Mouse (Mus musculus) testis, postnatal 10 days (tissue): ENCODE measurements around the gene Map3k14.
"Not testable (repeated sequence)": the region's sequence is repeated elsewhere in the genome, so short reads cannot be mapped to it uniquely, and the experiment has no call there.

Experiments used
- DNase-seq: peaks from one replicate; pipeline ENCODE4 v3.0.0; 2021; ENCODE audit warnings: low spot score

Map3k14 gene

DNA sequence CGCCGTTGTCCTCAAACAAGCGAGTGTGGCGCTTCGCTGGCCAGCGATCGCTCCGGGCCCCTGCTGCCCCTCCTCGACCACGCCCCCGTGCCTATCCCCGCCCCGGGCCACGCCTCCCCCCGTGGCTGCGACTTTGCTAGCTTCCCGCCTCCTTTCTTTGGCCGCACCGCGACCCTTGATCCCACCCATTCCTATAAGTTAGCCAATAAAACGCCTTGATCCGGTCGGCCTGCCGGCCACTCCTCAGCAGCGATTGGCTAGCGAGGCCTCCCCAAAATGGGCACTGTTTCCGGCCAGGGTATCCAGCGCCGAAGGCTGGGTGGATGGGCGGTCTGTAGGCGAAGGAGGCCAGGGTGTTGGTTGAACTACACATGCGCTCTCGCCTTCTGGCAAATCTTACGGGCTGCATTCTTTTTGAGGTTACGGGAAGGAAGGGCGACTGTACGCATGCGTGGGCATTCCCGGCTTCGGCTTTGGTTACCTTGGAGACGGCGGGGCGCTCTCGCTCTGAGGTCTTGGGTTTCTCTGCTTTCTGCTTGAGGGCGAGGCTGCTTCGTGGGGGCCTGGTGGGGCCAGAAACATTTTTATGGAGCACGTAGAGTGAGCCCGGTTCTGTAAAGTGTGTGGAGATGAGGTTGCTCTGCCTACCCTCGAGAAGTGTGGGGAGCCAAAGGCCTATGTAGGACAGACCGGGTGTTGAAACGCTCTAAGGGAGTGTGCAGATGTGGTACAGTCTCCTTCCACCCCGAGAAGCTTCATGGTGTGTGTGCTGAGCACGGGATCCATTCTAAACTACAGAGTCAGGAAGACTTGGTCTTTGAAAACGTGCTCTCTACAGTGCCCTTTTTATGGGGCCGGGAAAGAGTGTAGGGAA lies at the start of gene Map3k14:
TSS of gene Map3k14 (minus strand) at position 127 of the 874 bp plus-strand sequence.
- DNase-seq, result peak; percentile 100

DNA sequence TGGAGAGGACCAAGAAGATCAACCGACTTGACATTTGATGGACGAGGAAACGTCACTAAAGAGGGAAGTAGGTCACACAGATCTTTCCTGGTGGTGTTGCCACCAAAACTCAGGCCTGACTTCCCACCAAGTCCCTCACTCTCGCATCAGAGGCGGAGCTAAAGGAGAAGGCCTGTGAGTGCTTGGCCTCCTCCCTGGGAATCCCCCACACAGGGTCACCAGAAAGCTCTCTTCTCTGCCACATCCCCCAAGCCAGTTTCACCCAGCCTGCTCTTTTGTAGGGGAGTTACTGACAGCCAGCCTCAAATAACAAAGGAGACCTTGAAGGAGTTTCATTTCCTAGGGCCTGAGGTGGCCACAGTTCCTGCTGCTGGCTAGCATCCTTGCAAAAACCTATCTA lies 48.1 kb upstream of the Map3k14 start:
- DNase-seq, result no peak

DNA sequence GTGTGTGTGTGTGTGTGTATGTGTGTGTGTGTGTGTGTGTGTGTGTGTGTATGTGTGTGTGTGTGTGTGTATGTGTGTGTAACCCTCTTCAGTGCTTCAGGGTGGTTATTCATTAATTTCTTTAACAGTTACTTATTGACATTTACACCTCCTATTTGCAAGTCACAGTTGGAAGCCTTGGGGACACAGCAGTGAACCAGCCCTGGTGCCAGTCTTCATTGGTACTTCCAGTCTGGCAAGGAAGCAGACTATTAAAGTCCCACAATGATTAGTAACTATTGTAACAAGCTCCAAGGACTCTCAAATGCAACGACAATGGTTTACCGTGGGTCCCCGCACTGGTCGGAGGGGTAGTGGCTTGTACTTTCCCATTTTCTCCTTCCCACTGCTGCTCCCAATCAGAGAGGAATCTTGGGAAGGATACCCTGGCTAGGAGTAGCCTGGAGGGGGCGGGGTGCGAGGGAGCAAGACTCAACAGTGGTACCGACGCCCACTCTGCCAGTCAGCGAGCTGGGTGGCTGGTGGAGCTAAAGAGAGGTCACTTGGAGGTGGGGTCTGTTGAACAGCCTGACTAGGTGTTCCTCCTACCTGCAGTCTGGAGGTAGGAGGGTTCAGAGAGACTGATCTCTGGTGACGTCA lies 47.6 kb upstream of the Map3k14 start:
- peak; percentile 53 for DNase-seq

DNA sequence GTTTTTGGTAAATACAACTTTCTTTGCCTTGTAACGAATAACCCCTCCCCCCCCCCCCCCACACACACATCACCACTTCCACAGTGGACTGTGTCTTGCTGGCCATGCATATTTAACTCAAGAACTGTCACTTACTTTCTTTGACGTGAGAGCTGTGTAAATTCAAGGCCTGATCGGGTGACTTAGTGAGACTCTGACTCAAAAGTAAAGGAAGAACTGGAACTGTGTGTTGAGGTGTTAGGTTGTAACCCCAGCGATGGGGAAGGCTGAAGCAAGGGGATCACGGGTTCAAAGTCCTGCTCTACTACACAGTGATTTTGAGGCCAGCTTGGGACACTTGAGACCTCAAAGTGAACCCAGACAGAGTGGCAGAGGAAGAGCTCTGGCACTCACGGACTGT lies 46.3 kb upstream of the Map3k14 start:
- no peak for DNase-seq

DNA sequence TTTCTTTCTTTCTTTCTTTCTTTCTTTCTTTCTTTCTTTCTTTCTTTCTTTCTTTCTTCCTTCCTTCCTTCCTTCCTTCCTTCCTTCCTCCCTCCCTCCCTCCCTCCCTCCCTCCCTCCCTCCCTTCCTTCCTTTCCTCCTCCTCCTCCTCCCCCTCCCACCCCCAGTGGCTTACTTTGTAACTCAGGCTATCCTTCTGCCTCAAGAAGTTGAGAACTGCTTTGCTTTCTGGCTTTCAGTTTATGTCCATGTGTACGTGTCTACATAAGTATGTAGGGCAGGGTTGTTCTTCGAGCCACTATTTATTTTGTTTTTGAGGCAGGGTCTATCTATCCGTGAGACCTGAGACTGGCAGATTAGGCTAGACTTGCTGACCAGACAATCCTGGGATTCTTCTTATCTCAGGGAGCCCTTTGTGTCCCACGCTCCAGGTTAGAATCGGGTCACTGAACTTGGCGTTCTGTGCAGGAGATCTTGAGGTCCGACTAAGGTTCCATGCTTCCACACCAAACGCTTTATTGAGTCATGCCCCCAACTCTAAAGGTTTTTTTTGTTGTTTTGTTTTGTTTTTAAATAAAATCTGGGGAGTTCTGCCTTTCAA lies 45.5 kb upstream of the Map3k14 start:
- no peak for DNase-seq

DNA sequence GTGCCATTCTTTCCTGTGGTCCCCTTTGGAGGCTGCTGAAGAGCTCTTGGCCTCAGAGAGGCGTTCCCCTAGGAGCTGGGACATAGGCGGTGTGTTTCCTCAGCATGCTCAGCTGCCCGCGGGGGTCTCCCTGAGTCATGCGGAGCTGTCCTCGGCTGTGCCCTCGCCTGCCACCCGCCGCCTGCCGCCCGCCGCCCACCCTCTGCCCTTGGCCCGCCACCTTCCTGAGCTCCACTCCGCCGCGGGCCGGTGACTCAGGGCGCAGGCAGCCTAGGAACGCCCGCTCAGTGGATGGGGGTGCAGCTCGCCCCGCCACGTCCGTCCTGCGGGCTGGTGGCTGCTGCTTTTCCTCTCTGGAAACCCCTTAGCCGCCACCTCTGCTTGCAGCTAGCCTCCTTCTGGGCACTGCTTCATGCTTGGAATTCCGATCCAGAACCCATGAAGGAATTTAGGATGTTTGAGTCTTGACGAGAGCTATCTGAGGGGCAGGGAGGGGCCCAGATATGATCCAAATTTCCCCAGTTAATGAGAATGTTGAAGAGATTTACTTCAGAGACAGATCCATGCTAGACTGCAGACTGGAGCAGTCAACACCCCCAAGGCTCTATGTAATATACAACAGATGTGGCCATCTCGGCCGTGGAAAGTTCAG lies 44.8 kb upstream of the Map3k14 start:
- DNase-seq, result peak; percentile 75

DNA sequence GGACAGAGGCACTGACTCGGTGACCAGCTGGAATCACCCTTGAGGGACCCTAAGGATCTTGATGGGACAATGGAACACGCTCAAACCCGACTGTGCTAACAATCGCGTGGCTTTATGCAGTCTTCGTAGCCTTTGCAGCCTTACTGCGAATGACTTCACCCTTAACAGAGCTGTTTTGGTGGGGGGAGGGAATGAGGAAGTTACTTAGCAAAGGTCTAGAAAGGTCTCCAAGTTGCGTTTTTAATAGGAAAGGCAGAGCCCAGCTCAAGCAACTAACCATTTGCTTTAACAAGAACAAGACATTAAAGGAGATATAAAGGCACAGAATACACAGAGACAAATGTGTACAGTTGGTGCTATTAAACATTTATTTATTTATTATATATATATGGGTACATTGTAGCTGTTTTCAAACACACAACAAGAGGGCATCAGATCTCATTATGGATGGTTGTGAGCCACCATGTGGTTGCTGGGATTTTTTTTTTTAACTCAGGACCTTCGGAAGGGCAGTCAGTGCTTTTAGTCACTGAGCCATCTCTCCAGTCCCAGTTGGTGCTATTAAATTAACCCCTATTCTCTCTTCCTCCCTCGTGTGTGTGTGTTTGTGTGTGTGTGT lies 42.8 kb upstream of the Map3k14 start:
- no peak for DNase-seq

DNA sequence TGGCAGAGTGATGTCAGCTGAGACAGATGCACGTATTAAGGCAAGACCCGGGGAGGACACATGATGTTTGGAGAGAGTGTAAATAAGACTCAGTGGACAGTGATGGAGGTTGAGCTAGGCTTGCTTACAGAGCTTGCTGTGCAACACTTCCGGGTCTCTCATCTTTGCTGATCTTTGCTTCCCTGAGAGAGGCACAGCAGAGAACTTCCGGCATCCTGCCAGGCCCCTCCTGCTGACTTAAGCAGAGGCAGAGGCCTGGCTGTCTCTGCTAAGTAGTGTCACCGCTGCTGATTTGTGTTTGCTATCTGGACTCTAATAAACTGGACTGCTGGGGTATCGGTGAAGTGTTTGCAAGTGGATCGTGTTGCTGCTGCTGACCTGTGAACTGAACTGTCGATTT lies 40.6 kb upstream of the Map3k14 start:
- peak; percentile 61 for DNase-seq

DNA sequence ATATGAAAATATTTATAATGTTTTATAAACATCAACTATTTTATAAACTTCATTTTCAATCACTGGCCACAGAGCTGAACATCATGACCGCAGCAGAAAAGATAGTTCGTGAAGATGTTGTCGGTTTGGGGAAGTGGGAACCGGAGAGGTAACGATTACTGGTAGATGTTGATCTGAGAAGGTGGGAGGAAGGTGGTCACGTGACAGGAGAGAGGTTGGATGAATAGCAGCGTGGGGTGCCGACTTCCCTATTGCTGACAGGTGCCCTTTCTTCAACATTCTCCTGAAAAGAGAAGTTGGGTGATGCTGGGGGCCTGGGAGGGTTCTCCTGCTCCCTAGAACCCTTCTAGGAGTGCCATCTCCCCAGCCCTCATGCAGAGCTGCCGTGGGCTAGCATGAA lies 37.3 kb upstream of the Map3k14 start:
- no peak for DNase-seq

DNA sequence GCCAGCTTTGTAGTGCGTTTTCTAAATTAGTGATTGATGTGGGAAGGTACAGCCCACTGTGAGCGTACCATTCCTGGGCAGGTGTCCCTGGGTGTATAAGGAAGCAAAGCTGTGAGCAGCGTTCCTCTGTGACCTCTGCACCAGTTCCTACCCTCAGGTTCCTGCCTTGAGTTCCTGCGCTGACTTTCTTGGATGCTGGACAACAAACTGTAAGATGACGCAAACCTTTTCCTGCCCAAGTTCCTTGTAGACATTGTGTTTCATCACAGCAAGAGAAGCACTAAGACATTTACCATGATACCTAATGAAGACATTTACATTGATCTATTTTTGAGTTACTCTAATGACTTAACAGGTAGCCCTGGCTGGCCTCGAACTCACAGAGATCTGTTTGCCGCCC lies 27.5 kb upstream of the Map3k14 start:
- no peak for DNase-seq

DNA sequence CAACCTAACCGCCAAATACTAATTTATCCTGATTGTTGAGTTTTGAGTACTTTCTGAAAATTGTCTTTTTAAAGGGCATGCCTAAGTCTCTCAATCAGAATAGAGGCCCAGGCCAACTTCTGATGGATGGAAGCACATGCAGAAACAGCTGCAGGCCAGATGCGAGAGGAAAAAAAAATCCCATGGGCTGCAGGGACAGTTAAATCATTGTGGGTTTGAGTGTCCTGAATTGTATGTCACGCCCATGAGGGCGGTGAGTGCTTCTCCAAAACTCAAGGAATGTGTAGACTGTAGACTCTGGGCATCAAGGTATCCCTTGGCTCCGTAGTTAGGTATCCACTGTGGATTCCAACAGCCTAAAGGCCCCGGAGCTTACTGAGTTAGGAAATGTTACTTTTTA lies 26.8 kb upstream of the Map3k14 start:
- DNase-seq, result no peak

DNA sequence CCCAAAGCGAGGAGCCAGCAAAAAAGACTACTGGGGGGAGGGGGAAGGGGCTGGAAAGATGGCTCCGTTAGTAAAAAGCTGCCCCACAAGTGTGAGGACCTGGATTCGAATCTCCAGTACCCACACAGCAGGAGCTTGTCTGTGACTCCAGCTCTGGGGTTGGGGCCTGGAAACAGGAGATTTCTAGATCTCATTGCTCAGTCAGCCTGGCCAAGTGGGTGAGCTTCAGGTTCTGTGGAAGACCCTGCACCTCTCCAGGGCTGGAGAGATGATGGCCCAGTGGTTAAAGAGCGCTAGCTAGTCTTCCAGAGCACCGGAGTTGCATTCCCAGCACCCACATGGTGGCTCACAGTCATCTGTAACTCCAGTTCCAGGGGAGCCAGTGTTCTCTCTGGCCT lies 25.6 kb upstream of the Map3k14 start:
- DNase-seq, result no peak

DNA sequence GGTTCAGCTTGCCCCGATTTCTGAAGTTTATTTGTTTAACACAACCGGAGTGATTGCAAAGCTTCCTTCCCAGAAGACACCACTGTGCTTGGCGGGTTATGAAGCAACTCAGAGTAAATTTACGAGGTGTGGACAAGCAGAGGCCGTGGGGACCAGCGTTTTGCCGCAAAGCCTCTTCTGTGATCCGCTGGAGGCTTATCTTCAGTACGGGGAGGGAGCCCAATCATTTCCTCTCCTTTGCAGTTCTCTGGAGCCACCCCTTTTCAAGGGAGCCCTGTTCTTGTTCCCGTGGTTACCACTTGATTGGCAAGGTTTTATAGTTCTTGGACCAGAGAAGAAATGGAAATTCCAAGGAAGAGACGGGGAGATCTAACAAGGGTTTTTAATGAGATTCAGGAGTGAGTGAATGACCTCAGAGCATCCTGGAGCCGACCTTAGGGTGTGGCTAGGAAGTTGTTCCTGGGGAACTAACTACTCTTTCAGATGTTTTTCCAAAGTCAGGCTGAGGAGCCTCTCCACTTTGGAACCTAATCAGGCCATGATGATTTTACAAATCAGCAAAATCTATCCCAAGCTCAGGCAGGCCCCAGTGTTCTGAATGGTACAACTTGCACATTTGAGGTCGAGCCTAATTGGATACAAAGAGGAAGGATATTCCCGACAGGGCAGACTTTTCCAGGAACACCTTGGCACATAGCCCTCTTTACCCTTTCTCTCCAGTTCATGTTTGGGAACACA lies 25.0 kb upstream of the Map3k14 start:
- no peak for DNase-seq

DNA sequence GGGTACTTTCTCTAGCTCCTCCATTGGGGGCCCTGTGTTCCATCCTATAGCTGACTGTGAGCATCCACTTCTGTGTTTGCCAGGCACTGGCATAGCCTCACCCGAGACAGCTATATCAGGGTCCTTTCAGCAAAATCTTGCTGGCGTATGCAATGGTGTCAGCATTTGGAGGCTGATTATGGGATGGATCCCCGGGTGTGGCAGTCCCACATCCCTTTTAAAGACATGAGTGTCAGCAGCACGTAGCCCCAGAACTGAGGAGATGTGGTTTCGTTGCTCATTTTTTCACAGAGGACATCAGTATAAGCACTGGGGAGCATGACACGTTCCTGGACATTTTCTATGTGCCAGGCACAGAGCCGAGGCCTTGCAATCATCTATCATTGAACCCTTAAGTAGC lies 23.6 kb upstream of the Map3k14 start:
- DNase-seq, result not testable (repeated sequence)

DNA sequence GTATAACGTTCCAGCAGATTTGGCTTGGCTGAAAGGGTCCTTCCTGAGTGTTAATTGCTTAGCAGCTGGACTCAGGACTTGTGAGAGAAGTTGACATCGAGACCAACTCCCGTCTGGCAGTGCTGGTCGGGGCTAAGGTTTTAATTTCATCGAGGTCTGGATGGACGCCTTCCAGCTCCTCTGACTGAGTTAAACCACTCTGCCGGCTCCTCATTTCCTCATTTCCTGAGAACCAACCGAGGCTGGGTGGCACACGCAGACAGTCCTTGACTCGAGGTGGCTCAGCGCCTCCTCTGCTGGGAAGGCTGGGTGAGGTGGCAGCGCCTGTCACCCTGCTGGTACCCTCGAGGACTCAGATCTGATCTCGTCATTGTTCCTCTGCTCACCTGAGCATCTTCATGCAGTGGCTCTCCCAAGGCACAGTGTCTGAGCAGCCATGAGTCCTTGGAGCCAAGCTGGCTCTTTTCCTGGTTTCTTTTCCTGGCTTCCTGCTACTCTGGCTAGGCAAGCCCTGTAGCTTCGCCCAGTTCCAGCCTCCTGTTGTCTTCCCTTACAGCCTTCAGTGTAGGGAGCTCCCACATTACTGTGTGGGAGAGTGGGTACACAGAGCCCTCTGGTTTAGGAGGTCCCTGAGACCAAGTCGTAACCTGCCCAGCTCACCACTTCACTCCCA lies 21.2 kb upstream of the Map3k14 start:
- DNase-seq, result no peak

DNA sequence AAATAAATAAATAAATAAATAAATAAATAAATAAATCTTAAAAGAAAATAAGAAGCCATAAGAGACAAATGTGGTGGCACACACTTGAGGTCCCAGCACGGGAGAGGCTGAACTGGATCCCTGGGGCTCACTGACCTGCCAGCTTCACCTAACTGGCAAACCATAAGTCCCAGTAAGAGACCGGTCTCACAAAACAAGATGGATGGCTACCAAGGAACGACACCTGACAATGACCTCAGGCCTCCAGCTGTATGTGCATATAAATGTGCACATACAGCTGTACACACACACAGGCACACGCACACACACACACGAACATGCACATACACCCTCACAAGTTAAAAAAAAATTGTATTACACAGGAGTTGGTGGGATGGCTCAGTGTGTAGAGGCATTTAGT lies 19.6 kb upstream of the Map3k14 start:
- DNase-seq, result no peak

DNA sequence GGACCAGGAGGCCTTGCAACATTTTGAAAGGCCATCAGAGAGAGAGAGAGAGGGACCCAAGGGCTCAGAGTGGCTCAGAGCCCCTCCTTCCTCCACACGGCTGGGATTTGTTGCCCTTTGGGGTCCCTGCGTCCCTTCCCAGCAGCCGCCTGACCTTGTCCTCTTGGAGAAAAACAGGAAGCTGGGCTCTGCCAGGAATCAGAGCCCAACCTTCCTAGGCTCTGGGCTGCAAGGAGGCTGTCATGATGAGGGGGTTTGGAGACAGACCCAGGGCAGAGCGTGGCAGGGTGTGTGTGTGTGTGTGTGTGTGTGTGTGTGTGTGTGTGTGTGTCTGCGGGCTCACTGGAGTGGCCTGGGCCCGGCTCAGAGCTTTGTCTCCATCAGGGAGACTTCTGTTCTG lies 18.7 kb upstream of the Map3k14 start:
- peak; percentile 56 for DNase-seq

DNA sequence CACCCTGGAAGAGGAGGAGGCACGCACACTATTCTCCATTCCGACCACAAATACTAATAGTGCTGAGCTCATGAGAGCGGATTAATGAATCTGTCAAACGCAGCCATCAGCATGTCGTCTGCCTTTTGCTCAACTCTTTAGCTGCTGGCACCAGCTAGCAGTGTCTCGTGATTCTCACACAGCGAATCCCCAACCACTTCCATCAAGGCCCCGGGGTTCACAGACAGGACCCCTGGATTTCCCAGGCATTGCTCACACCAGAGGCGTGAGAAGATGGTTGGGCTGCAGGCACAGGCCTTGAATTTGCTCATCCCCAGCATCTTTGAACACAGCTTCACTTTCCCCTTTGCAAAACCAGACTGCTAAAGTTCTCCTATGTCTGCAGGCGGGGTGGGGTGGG lies 18.0 kb upstream of the Map3k14 start:
- DNase-seq, result no peak

DNA sequence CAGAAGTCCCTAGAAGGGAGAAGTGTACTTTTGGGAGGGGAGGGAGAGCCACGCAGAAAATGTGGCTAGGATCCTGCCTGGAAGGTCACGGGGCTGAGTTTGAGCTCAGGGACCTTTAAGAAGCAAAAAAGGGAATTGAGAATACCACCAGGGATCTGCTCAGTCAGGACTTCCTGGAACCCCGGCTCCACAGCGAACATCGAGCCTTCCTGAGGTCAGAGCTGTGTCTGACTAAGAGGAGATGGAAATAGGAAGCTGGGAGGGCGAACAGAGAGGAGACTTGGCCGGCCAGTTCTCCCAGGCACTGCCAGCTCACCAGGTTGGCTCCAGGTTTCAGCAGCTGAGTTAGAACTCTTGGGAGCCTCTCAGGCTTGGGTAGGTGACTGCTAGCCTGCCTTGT lies 14.5 kb upstream of the Map3k14 start:
- no peak for DNase-seq

DNA sequence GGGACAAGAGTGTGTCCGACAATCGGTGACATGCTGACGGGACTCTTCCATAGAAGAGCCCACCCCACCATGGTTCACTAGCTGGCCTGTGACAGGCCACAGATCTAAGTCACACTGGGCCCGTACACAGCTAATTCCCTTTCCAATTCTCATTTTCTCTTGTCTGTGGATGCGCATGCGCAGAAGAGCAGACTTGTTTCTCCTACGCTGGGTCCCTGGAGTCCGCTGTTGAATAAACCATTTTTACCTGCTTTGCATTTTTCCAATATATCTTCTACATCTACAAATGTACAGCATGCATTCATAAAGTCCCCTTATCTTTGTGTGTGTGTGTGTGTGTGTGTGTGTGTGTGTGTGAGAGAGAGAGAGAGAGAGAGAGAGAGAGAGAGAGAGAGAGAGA lies 9.2 kb upstream of the Map3k14 start:
- no peak for DNase-seq

DNA sequence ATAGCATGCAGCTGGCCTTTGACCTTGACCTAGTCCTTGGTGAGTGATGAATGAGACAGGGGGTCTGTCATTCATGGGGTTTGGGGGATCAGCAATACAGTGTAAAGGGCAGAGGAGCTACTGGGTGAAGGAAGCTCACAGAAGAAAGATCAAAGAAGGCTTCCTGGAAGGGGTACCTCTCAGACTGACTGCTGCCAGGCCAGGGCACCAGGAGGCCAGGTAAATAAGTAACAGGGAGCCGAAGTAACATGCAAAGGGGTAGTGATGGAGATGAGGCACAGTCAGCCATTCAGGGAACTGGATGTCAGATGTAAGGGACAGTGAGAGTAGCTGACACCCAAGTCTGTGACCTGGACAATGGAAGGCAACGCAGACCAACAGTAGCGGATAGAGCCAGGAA lies 5.6 kb upstream of the Map3k14 start:
- no peak for DNase-seq
